Mouse (Mus musculus): ENCODE results near the gene Gm38394. TPM values are rescaled to one million over a fixed set of nuclear protein-coding genes. Genes with fewer than 3 reads are reported as not detected.
"Not testable (repeated sequence)": the region's sequence is repeated elsewhere in the genome, so short reads cannot be mapped to it uniquely, and the experiment has no call there.

Gm38394 gene
- 5.0 and 6.2 TPM in 2 replicates for polyA plus RNA-seq (2016; fragmentation: Nextera tagmentation; extraction: Ambion mirVana)

DNA sequence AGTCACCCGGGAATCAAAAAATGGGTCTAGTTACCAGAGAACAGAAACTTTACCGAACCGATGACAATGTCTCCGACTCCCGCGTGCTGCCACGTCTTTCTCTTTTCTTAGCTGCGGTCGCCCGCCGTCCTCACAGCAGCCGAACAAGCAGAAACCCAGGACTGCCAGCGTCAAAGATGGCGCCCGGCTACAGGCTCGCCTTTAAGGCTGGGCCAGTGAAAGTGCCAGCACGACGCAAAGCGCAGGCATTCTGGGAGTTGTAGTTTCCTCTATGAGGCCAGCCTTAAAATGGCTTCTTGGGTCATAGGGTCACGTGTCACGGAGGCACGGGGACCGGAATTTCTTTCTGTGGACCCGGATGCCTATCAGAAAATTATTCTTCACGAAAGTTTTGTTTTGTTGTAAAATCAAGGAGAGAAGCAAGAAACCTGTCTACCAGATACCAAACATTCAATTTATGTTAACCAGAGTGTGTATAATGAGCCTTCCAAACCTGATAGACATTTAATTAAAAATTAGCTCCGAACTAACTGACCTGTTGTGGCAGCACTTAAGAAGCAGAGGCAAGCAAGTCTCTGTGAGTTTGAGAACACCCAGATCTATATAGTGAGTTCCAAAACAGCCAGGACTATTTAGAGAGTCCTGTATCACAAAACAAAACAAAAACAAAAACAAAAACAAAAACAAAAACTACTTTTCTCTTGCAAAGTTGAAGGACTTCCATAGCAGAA lies at the start of gene Gm38394:
Gm38394 (minus strand) TSS at position 116 of the 731 bp plus-strand sequence.
- peak within 1 kb of the TSS; percentile 97 for H3K27ac ChIP-seq
- H3K27me3 ChIP-seq (ENCODE audit: low read depth, poor library complexity, severe bottlenecking) = no peaks in the 10 kb centered on the region
- peak within 1 kb of the TSS; percentile 89 for H3K4me3 ChIP-seq
- peaks cover 32% of the 10 kb centered on the region for H3K4me1 ChIP-seq
- peaks cover 34% of the 10 kb centered on the region for H3K36me3 ChIP-seq
- H3K9me3 ChIP-seq (replicated peaks) = no peaks in the 10 kb centered on the region
- DNase-seq (ENCODE audit: low spot score) = peak; percentile 90
- 3% methylated on average over 26 of the region's 26 CpGs for WGBS

DNA sequence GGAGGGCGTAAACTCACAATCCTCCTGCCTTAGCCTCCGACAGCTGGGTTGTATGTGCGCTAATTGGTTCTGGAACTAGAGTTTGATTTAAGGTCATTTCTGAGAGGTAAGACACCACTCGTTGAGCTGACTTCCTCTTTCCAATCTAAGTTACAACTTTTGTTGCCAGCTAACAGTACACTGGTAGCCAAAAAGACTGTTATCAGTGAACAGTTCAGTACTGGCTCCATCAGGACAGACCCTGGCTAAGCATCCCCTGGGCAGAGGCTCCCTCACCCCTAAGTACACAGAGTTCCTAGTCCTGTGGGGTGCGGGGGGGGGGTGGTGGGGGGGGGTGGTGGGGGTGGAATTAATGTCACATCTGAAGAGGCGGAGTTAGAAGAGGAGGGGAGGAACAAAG lies 49.8 kb upstream of the Gm38394 start:
- DNase-seq (ENCODE audit: low spot score) = no peak
- H3K27me3 ChIP-seq (ENCODE audit: low read depth, poor library complexity, severe bottlenecking) = no peaks in the 10 kb centered on the region
- H3K4me1 ChIP-seq = peaks cover 48% of the 10 kb centered on the region
- H3K9me3 ChIP-seq (replicated peaks) = no peaks in the 10 kb centered on the region
- no peak overlapping the region for H3K4me3 ChIP-seq
- H3K27ac ChIP-seq = peak overlapping the region; percentile 67
- no peaks in the 10 kb centered on the region; the same call in 1 of the 2 replicates for H3K36me3 ChIP-seq
- 51% methylated on average over 6 of the region's 6 CpGs for WGBS

DNA sequence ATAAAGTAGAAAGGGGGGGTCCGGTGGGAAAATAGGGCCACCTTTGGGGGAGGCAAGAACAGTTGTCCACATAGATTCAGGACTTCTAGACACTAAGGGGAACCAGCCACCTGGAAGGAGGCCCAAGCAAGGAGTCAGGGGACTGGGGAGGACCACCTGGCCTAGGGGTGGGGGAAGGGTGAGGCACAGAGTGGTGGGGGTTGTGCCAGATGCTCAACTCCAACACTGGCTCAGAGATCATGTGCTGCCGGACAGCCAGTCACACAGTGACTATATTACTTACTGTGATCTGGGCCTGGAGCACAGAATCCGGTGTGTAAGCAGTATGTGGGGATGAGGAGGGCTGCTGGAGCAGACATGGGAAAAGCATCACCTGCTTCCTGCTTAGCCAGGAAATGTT lies 48.2 kb upstream of the Gm38394 start:
- WGBS = 76% methylated on average over 3 of the region's 3 CpGs
- Histone ChIP-seq H3K36me3 (no peaks in the 10 kb centered on the region; the same call in 1 of the 2 replicates), H3K4me1 (peaks cover 48% of the 10 kb centered on the region), H3K27ac (peak overlapping the region; percentile 60), H3K27me3 (ENCODE audit: low read depth, poor library complexity, severe bottlenecking) (0 out of 2 replicates have a peak, but pooled peaks cover 3% of the 10 kb centered on the region), H3K9me3 (replicated peaks) (no peaks in the 10 kb centered on the region), H3K4me3 (no peak overlapping the region)
- peak; percentile 51 for DNase-seq (ENCODE audit: low spot score)

GRCm38 (mm10) chr1:133701824-133702223 lies 40.7 kb upstream of the Gm38394 start:
- H3K36me3 ChIP-seq; H3K4me1 ChIP-seq; H3K27ac ChIP-seq; H3K27me3 ChIP-seq (ENCODE audit: low read depth, poor library complexity, severe bottlenecking); H3K4me3 ChIP-seq; DNase-seq (ENCODE audit: low spot score); H3K9me3 ChIP-seq (replicated peaks): not testable (repeated sequence)
- WGBS = 29% methylated on average over 1 of the region's 2 CpGs

- Histone ChIP-seq H3K36me3 (no peaks in the 10 kb centered on the region), H3K4me3 (no peak overlapping the region), H3K27me3 (ENCODE audit: low read depth, poor library complexity, severe bottlenecking) (no peaks in the 10 kb centered on the region), H3K27ac (no peak overlapping the region), H3K9me3 (replicated peaks) (no peaks in the 10 kb centered on the region), H3K4me1 (peaks cover 32% of the 10 kb centered on the region)
- 95% methylated on average over 12 of the region's 12 CpGs for WGBS
- DNase-seq (ENCODE audit: low spot score) = no peak
These were observed 37.0 kb upstream of the Gm38394 start for GRCm38 (mm10) chr1:133697935-133698620.

DNA sequence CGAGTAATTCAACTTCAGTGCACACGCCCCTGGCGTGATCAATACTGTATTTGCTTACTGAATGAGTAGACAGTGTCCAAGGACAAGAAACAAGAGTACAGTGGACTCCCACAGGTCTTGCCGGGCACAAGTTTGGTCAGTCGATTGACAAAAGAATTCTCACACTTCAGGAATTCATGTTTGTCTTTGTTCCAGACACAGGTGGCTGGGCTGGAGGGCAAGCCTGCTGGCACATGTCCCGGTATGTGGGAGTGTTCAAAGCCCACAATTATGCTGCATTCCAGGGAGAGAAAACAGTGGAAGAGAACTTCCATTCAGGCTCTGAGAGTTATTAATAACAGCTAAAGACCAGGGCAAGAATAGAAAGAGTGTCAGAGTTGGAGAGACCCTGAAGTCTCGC lies 34.8 kb upstream of the Gm38394 start:
- Histone ChIP-seq H3K27ac (peak overlapping the region; percentile 76; the same call in 1 of the 2 replicates), H3K36me3 (no peaks in the 10 kb centered on the region), H3K27me3 (ENCODE audit: low read depth, poor library complexity, severe bottlenecking) (no peaks in the 10 kb centered on the region), H3K4me1 (peaks cover 32% of the 10 kb centered on the region), H3K4me3 (no peak overlapping the region), H3K9me3 (replicated peaks) (no peaks in the 10 kb centered on the region)
- 68% methylated on average over 7 of the region's 7 CpGs for WGBS
- peak; percentile 52 for DNase-seq (ENCODE audit: low spot score)

- 93% methylated on average over 1 of the region's 1 CpGs for WGBS
- Histone ChIP-seq H3K36me3 (no peaks in the 10 kb centered on the region), H3K4me3 (no peak overlapping the region), H3K27ac (peak overlapping the region; percentile 65), H3K9me3 (replicated peaks) (no peaks in the 10 kb centered on the region), H3K4me1 (peaks cover 38% of the 10 kb centered on the region), H3K27me3 (ENCODE audit: low read depth, poor library complexity, severe bottlenecking) (no peaks in the 10 kb centered on the region)
- no peak for DNase-seq (ENCODE audit: low spot score)
These were observed 33.8 kb upstream of the Gm38394 start for GRCm38 (mm10) chr1:133694876-133695275.

- 3% methylated on average over 1 of the region's 1 CpGs for WGBS
- H3K27me3 ChIP-seq (ENCODE audit: low read depth, poor library complexity, severe bottlenecking) = no peaks in the 10 kb centered on the region
- DNase-seq (ENCODE audit: low spot score) = no peak
These were observed 33.2 kb upstream of the Gm38394 start for GRCm38 (mm10) chr1:133694301-133694700.

GRCm38 (mm10) chr1:133693536-133694114 lies 32.5 kb upstream of the Gm38394 start:
- Histone ChIP-seq H3K27ac (peak overlapping the region; percentile 65; the same call in 1 of the 2 replicates), H3K9me3 (replicated peaks) (no peaks in the 10 kb centered on the region), H3K27me3 (ENCODE audit: low read depth, poor library complexity, severe bottlenecking) (no peaks in the 10 kb centered on the region), H3K36me3 (no peaks in the 10 kb centered on the region), H3K4me3 (no peak overlapping the region), H3K4me1 (peaks cover 44% of the 10 kb centered on the region)
- WGBS = 61% methylated on average over 11 of the region's 11 CpGs
- DNase-seq (ENCODE audit: low spot score) = no peak

More at GRCm38 (mm10) chr1:133694301-133694700, 33.2 kb upstream of the Gm38394 start:
- H3K36me3 ChIP-seq = no peaks in the 10 kb centered on the region
- H3K9me3 ChIP-seq (replicated peaks) = no peaks in the 10 kb centered on the region
- H3K27ac ChIP-seq = peak overlapping the region; percentile 65
- H3K4me1 ChIP-seq = peaks cover 43% of the 10 kb centered on the region
- H3K4me3 ChIP-seq = no peak overlapping the region

DNA sequence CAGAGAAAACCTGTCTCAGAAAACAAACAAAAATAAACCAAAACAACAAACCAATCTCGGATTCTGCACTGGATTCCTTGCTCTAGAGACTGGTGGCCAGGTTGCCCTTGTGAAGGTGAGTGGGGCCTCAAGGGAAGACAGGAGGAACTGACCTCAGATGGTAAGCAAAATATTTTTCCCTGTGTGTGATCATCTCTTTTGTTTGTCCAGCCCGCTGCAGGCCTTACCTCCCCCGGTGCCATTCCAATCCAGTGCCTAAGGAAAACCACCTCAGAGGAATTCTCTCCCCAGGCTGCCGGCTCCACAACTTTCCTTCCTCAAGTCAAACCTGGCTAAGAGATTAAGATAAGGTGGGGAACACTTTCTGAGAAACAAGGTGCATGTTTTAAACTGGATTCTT lies 31.1 kb upstream of the Gm38394 start:
- Histone ChIP-seq H3K4me1 (peaks cover 44% of the 10 kb centered on the region), H3K4me3 (no peak overlapping the region), H3K36me3 (no peaks in the 10 kb centered on the region), H3K27me3 (ENCODE audit: low read depth, poor library complexity, severe bottlenecking) (no peaks in the 10 kb centered on the region), H3K9me3 (replicated peaks) (no peaks in the 10 kb centered on the region), H3K27ac (no peak overlapping the region)
- no peak for DNase-seq (ENCODE audit: low spot score)
- WGBS = 68% methylated on average over 4 of the region's 4 CpGs

DNA sequence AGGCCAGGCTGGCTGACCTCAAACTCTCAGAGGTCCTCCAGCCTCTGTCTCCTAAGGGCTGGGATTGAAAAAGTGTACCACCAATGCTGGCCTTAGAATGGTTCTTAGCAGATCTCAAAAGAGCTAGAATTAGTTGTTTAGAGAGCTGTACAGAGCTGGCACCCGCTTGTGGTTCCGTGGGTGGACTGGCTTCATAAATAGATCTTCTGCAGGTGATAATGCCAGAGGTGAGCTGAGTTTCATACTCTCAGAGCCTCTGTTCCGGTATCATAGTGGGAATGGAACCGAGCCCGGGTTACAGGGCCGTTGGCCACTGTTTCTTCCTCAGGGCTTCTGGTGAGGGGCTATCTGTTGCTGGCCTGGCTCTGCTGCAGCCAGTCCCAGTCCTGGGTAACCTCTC lies 29.9 kb upstream of the Gm38394 start:
- Histone ChIP-seq H3K4me3 (no peak overlapping the region), H3K27ac (0 out of 2 replicates have a peak overlapping the region, but pooled peaks have one; percentile 19), H3K36me3 (no peaks in the 10 kb centered on the region), H3K27me3 (ENCODE audit: low read depth, poor library complexity, severe bottlenecking) (no peaks in the 10 kb centered on the region), H3K4me1 (peaks cover 39% of the 10 kb centered on the region), H3K9me3 (replicated peaks) (no peaks in the 10 kb centered on the region)
- DNase-seq (ENCODE audit: low spot score) = no peak
- WGBS = 93% methylated on average over 6 of the region's 6 CpGs

GRCm38 (mm10) chr1:133689897-133690296 lies 28.8 kb upstream of the Gm38394 start, which contains the start of gene Lax1:
Gene Lax1 (minus strand): TSS chr1:133690108.
- peak within 1 kb of the TSS; percentile 75 for H3K27ac ChIP-seq
- WGBS = 26% methylated on average over 6 of the region's 6 CpGs
- no peak for DNase-seq (ENCODE audit: low spot score)
- no peaks in the 10 kb centered on the region for H3K9me3 ChIP-seq (replicated peaks)
- H3K4me3 ChIP-seq = no peak within 1 kb of the TSS
- no peaks in the 10 kb centered on the region for H3K27me3 ChIP-seq (ENCODE audit: low read depth, poor library complexity, severe bottlenecking)
- H3K36me3 ChIP-seq = no peaks in the 10 kb centered on the region
- H3K4me1 ChIP-seq = peaks cover 27% of the 10 kb centered on the region

- H3K36me3 ChIP-seq = no peaks in the 10 kb centered on the region
- H3K27me3 ChIP-seq (ENCODE audit: low read depth, poor library complexity, severe bottlenecking) = no peaks in the 10 kb centered on the region
- peaks cover 12% of the 10 kb centered on the region for H3K4me1 ChIP-seq
- no peaks in the 10 kb centered on the region for H3K9me3 ChIP-seq (replicated peaks)
- no peak overlapping the region for H3K4me3 ChIP-seq
- no peak overlapping the region for H3K27ac ChIP-seq
- DNase-seq (ENCODE audit: low spot score) = no peak
- WGBS = 60% methylated on average over 7 of the region's 7 CpGs
These were observed 27.2 kb upstream of the Gm38394 start for GRCm38 (mm10) chr1:133688301-133688700.

All from limb, embryonic 10.5 days (tissue).